Mouse (Mus musculus): Measurements from ENCODE around the gene Ephb4. TPM values are rescaled to one million over a fixed set of nuclear protein-coding genes. Genes with fewer than 3 reads are reported as not detected.

Ephb4 gene
- total and polyA plus RNA-seq, 3 experiments = 35.2 to 53.9 (median 45.9) TPM

- H3K9ac ChIP-seq (ENCODE audit: low read depth, low read length) = peak within 1 kb of the TSS; percentile 63
- H3K4me3 ChIP-seq = peak within 1 kb of the TSS; percentile 63
- peak; percentile 93 to 94 for DNase-seq
- H3K36me3 ChIP-seq (ENCODE audit: control insufficient read depth, insufficient read depth, low read length) = no peaks in the 10 kb centered on the region
- H3K27me3 ChIP-seq (ENCODE audit: control insufficient read depth, insufficient read depth, low read length) = no peaks in the 10 kb centered on the region
- peaks cover 1% of the 10 kb centered on the region; the same call in 1 of the 2 replicates for H3K4me1 ChIP-seq (ENCODE audit: control insufficient read depth, insufficient read depth, low read length)
- under 1% methylated on average over 44 of the region's 44 CpGs for WGBS
- no peaks in the 10 kb centered on the region for H3K79me2 ChIP-seq (replicated peaks; ENCODE audit: control insufficient read depth, insufficient read depth, low read length)
- intact Hi-C loops (cut with DNase I) = loop anchor here (1.0 kb wide), 2 partner anchors 43 to 48 kb away; no protein-coding TSS in a partner anchor
- peak within 1 kb of the TSS; percentile 61 for H3K27ac ChIP-seq
- TF ChIP-seq EP300 (IDR thresholded peaks at IDR 0.05; ENCODE audit: insufficient read depth, low read depth, low read length) = 0 out of 2 replicates have a peak, but pooled peaks have one; percentile 51
- TF ChIP-seq CTCF (IDR thresholded peaks at IDR 0.05) = peak; percentile 86
- TF ChIP-seq POLR2A (IDR thresholded peaks at IDR 0.05; ENCODE audit: insufficient read depth, low read depth, low read length) = peak; percentile 49
Observed at GRCm38 (mm10) chr5:137333512-137334174, 16.3 kb upstream of the Ephb4 start, which contains the start of gene Slc12a9. Gene Slc12a9, minus strand, starts transcription at chr5:137333597.

- no peak overlapping the region for H3K27ac ChIP-seq
- no peaks in the 10 kb centered on the region for H3K27me3 ChIP-seq (ENCODE audit: control insufficient read depth, insufficient read depth, low read length)
- H3K4me1 ChIP-seq (ENCODE audit: control insufficient read depth, insufficient read depth, low read length) = peaks cover 1% of the 10 kb centered on the region; the same call in 1 of the 2 replicates
- no peaks in the 10 kb centered on the region for H3K79me2 ChIP-seq (replicated peaks; ENCODE audit: control insufficient read depth, insufficient read depth, low read length)
- no peak for DNase-seq
- WGBS = 43% methylated on average over 10 of the region's 10 CpGs
- TF ChIP-seq EP300 (IDR thresholded peaks at IDR 0.05; ENCODE audit: insufficient read depth, low read depth, low read length) = no peak
- H3K9ac ChIP-seq (ENCODE audit: low read depth, low read length) = no peak overlapping the region
- no peaks in the 10 kb centered on the region for H3K36me3 ChIP-seq (ENCODE audit: control insufficient read depth, insufficient read depth, low read length)
- intact Hi-C loops (cut with DNase I) = loop anchor here (1.0 kb wide), 1 partner anchor 42 kb away; no protein-coding TSS in a partner anchor
- H3K4me3 ChIP-seq = no peak overlapping the region
Observed at GRCm38 (mm10) chr5:137334317-137334716, 15.6 kb upstream of the Ephb4 start.

- Histone ChIP-seq H3K36me3 (ENCODE audit: control insufficient read depth, insufficient read depth, low read length) (no peaks in the 10 kb centered on the region), H3K4me3 (no peak overlapping the region), H3K27me3 (ENCODE audit: control insufficient read depth, insufficient read depth, low read length) (no peaks in the 10 kb centered on the region), H3K9ac (ENCODE audit: low read depth, low read length) (no peak overlapping the region), H3K27ac (no peak overlapping the region), H3K4me1 (ENCODE audit: control insufficient read depth, insufficient read depth, low read length) (peaks cover 5% of the 10 kb centered on the region), H3K79me2 (replicated peaks; ENCODE audit: control insufficient read depth, insufficient read depth, low read length) (no peaks in the 10 kb centered on the region)
- DNase-seq = no peak
- TF ChIP-seq POLR2A (IDR thresholded peaks at IDR 0.05; ENCODE audit: insufficient read depth, low read depth, low read length) (no peak), EP300 (IDR thresholded peaks at IDR 0.05; ENCODE audit: insufficient read depth, low read depth, low read length) (no peak), CTCF (IDR thresholded peaks at IDR 0.05) (no peak)
- 82% methylated on average over 6 of the region's 6 CpGs for whole genome bisulfite sequencing
- intact Hi-C loops (cut with DNase I) = loop anchor here (5.0 kb wide), 3 partner anchors 167 to 447 kb away; partner anchors contain the start of genes Plod3, Pop7 and Znhit1
Observed at GRCm38 (mm10) chr5:137335066-137335465, 14.8 kb upstream of the Ephb4 start.

GRCm38 (mm10) chr5:137337190-137337589, 12.7 kb upstream of the Ephb4 start:
- H3K4me1 ChIP-seq (ENCODE audit: control insufficient read depth, insufficient read depth, low read length) = peaks cover 7% of the 10 kb centered on the region
- no peaks in the 10 kb centered on the region for H3K27me3 ChIP-seq (ENCODE audit: control insufficient read depth, insufficient read depth, low read length)
- H3K79me2 ChIP-seq (replicated peaks; ENCODE audit: control insufficient read depth, insufficient read depth, low read length) = no peaks in the 10 kb centered on the region
- no peak for DNase-seq
- no peak overlapping the region for H3K9ac ChIP-seq (ENCODE audit: low read depth, low read length)
- TF ChIP-seq POLR2A (IDR thresholded peaks at IDR 0.05; ENCODE audit: insufficient read depth, low read depth, low read length) (no peak), EP300 (IDR thresholded peaks at IDR 0.05; ENCODE audit: insufficient read depth, low read depth, low read length) (no peak), CTCF (IDR thresholded peaks at IDR 0.05) (no peak)
- H3K27ac ChIP-seq = peak overlapping the region; percentile 30; the same call in 1 of the 2 replicates
- H3K36me3 ChIP-seq (ENCODE audit: control insufficient read depth, insufficient read depth, low read length) = no peaks in the 10 kb centered on the region
- no peak overlapping the region for H3K4me3 ChIP-seq
- WGBS = 37% methylated on average over 8 of the region's 8 CpGs
- intact Hi-C loops (cut with DNase I) = loop anchor here (5.0 kb wide), 3 partner anchors 165 to 445 kb away; partner anchors contain the start of genes Plod3, Pop7 and Znhit1

GRCm38 (mm10) chr5:137338256-137338655, 11.7 kb upstream of the Ephb4 start:
- intact Hi-C loops (cut with DNase I) = loop anchor here (2.0 to 5.0 kb wide), 4 partner anchors 15 to 444 kb away; partner anchors contain the start of genes Plod3, Pop7 and Znhit1
- H3K79me2 ChIP-seq (replicated peaks; ENCODE audit: control insufficient read depth, insufficient read depth, low read length) = no peaks in the 10 kb centered on the region
- TF ChIP-seq POLR2A (IDR thresholded peaks at IDR 0.05; ENCODE audit: insufficient read depth, low read depth, low read length) (peak; percentile 76), EP300 (IDR thresholded peaks at IDR 0.05; ENCODE audit: insufficient read depth, low read depth, low read length) (no peak)
- under 1% methylated on average over 19 of the region's 19 CpGs for WGBS
- H3K27me3 ChIP-seq (ENCODE audit: control insufficient read depth, insufficient read depth, low read length) = no peaks in the 10 kb centered on the region
- peaks cover 7% of the 10 kb centered on the region for H3K4me1 ChIP-seq (ENCODE audit: control insufficient read depth, insufficient read depth, low read length)
- peak overlapping the region; percentile 94 for H3K27ac ChIP-seq
- H3K9ac ChIP-seq (ENCODE audit: low read depth, low read length) = peak overlapping the region; percentile 59
- H3K36me3 ChIP-seq (ENCODE audit: control insufficient read depth, insufficient read depth, low read length) = no peaks in the 10 kb centered on the region
- DNase-seq = peak; percentile 89 to 92
- H3K4me3 ChIP-seq = peak overlapping the region; percentile 49
